Mouse (Mus musculus) liver, embryonic 16.5 days (tissue): Measurements from ENCODE around the gene Babam2. TPM values are rescaled to one million over a fixed set of nuclear protein-coding genes. Genes with fewer than 3 reads are reported as not detected.

ENCODE experiments used
- ATAC-seq: fragments of 200-750 bp; cut with Nextera tagmentation; 2 replicates; pipeline ENCODE4 v1.8.0; 2017; ENCODE audit warnings: low read depth, mild to moderate bottlenecking, moderate number of reproducible peaks, moderate library complexity
- H3K27ac ChIP-seq: fragments of 300-500 bp; sonication (generic); 2 replicates; pipeline ENCODE4 v1.5.1; 2014; ENCODE audit warnings: mild to moderate bottlenecking, low read length
- H3K27me3 ChIP-seq: fragments of 300-500 bp; sonication (generic); 2 replicates; pipeline ENCODE4 v1.6.1; 2014; ENCODE audit warnings: low read depth, low read length, mixed read lengths; ENCODE audit not compliant: control insufficient read depth, insufficient read depth
- H3K36me3 ChIP-seq: fragments of 300-500 bp; sonication (generic); 2 replicates; pipeline ENCODE4 v1.6.1; 2014; ENCODE audit warnings: mild to moderate bottlenecking; ENCODE audit not compliant: control insufficient read depth, insufficient read depth
- H3K4me1 ChIP-seq: fragments of 300-500 bp; sonication (generic); 2 replicates; pipeline ENCODE4 v1.6.1; 2014; ENCODE audit warnings: low read depth, low read length, mixed read lengths; ENCODE audit not compliant: control insufficient read depth
- H3K4me2 ChIP-seq: fragments of 300-500 bp; sonication (generic); 2 replicates; pipeline ENCODE4 v1.6.1; 2014; ENCODE audit warnings: low read depth, low read length, mixed read lengths
- H3K4me3 ChIP-seq: fragments of 300-500 bp; sonication (generic); 2 replicates; pipeline ENCODE4 v1.5.1; 2014; ENCODE audit warnings: low read depth, mild to moderate bottlenecking, low read length
- H3K9ac ChIP-seq: fragments of 300-500 bp; sonication (generic); 2 replicates; pipeline ENCODE4 v1.6.1; 2014; ENCODE audit warnings: low read depth, low read length
- H3K9me3 ChIP-seq: fragments of 300-500 bp; sonication (generic); replicated peaks from 2 replicates; pipeline ENCODE4 v1.6.1; 2016; ENCODE audit warnings: low read length; ENCODE audit not compliant: control insufficient read depth
- WGBS: fragments of 180-500 bp; shearing (Covaris S2); extraction: QIAGEN DNeasy Blood & Tissue Kit; methylation state at CpG from one replicate; pipeline ENCODE4 v1.1.7; 2014; ENCODE audit not compliant: insufficient replicate concordance; 5-methylcytosine and 5-hydroxymethylcytosine counted together
- polyA plus RNA-seq: library from polyadenylated mRNA; unstranded; fragments of >200 nt; fragmentation: Nextera tagmentation; extraction: Ambion mirVana; gene quantifications from 2 replicates; pipeline ENCODE4 v1.2.1, GENCODE M21; 2015

Babam2 gene
- polyA plus RNA-seq, 1 experiment from 2014 or later = 32.4 TPM

DNA sequence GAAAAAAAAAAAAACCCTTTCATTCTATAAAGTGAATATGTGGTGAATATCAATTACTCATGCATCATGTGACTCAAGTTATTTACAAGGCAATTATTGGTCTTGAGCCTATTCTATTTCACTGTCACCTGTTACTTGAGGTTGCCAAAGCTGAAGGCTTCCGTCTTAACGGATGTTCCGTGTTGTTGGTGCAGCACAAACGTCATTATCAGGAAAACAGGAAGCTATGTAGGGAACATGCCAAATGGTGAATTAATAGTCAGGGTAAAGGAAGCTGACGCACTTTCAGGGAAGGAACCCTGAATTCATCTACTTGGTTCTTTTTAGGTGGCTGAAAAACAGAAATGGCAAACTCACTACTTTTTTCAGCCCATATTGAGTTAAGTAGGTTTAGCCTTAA, 30.0 kb downstream of the Babam2 start:
- WGBS = 32% methylated on average over 5 of the region's 5 CpGs
- ATAC-seq = no peak
- Histone ChIP-seq H3K4me2 (no peak overlapping the region), H3K27me3 (no peaks in the 10 kb centered on the region), H3K4me1 (no peaks in the 10 kb centered on the region), H3K9me3 (no peaks in the 10 kb centered on the region), H3K36me3 (no peaks in the 10 kb centered on the region), H3K27ac (no peak overlapping the region), H3K4me3 (no peak overlapping the region), H3K9ac (no peak overlapping the region)

DNA sequence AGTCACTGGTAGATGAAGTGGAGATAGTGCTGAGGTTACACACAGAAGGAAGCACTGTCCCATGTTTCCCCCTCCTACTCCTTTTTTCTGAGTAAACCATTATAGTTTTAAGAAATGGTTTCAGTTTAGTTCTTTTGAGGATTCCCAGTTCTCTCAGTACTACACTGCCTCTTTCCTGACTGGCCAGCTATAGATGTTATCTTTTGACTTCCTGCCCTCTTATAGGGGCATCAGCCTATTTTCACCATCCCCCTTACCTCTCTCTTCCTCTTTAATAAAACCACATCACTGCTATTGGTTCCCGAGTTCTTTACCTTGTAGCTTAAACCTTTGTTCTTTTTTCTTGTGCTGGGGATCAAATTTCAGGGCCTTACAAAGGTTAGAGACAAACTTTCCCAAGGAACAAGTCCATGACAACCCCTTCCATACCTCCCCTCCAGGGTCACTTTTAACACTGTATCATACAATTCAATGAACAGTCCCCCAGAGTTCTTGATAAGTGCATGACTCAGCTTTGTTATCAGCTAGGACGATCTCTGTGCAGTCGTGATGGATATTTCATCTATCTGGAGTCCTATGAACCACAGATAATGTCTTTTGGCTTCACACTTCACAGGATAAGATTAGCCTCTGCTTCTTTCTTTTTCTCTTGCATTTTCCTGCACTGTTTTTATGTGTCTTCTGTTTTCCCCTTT, 35.3 kb downstream of the Babam2 start:
- ATAC-seq = no peak
- Histone ChIP-seq H3K4me2 (no peak overlapping the region), H3K9me3 (no peaks in the 10 kb centered on the region), H3K27me3 (no peaks in the 10 kb centered on the region), H3K36me3 (no peaks in the 10 kb centered on the region), H3K9ac (no peak overlapping the region), H3K27ac (no peak overlapping the region), H3K4me3 (no peak overlapping the region), H3K4me1 (peaks cover 3% of the 10 kb centered on the region)
- 10% methylated on average over 3 of the region's 3 CpGs for WGBS

DNA sequence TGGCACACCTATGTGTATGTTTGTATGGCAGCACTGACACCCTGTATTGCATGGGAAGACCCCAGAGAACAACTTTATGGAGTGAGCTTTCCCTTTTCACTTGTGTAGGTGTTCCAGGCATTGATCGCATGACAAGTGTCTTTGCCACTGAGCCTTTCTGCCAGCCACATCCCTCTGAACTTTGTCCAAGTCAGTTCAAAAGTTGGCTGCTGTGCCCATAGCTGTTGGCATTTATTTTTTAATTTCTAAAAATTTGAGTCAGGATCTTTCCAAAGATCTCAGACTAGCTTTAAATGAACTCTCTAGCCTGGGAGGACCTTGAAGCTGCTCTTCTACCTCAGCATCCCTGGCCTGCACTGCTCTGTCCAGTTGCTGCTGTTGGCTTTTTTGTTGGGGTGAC, 44.4 kb downstream of the Babam2 start:
- Histone ChIP-seq H3K9me3 (no peaks in the 10 kb centered on the region), H3K4me1 (no peaks in the 10 kb centered on the region), H3K36me3 (no peaks in the 10 kb centered on the region), H3K27ac (no peak overlapping the region), H3K4me3 (no peak overlapping the region), H3K9ac (no peak overlapping the region), H3K27me3 (no peaks in the 10 kb centered on the region), H3K4me2 (no peak overlapping the region)
- ATAC-seq = no peak
- 81% methylated on average over 1 of the region's 1 CpGs for WGBS

DNA sequence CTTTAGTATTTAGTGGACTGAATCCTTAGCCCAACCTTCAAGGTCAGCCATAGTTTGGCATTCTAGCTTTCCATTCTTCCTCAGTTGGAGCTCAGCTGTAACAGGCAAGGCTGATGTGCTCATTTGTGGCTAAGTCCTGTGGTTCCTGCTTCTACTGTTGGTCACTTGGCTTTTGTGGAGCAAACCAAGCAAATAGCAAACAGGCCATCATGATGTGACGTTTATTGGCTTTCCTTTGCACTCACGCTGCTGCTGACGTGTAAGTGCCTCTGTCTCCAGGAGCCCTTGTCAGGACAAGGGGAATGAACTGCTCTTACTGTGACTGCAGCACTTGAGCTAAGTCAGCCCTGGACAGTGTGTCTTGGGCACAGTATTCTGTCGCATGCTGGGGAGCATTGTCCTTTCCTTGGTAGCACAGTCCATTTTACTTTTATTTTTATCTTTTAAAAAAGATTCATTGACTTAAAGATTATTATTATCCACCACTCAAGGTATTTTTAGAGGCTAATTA, 45.1 kb downstream of the Babam2 start:
- no peak for ATAC-seq
- Histone ChIP-seq H3K27ac (no peak overlapping the region), H3K27me3 (no peaks in the 10 kb centered on the region), H3K4me3 (no peak overlapping the region), H3K9me3 (no peaks in the 10 kb centered on the region), H3K36me3 (no peaks in the 10 kb centered on the region), H3K4me1 (no peaks in the 10 kb centered on the region), H3K4me2 (no peak overlapping the region), H3K9ac (no peak overlapping the region)
- WGBS = 61% methylated on average over 4 of the region's 4 CpGs

GRCm38 (mm10) chr5:31749401-31749800, 51.9 kb downstream of the Babam2 start:
- no peak overlapping the region for H3K9ac ChIP-seq
- no peak overlapping the region for H3K27ac ChIP-seq
- no peaks in the 10 kb centered on the region for H3K36me3 ChIP-seq
- no peak for ATAC-seq
- no peaks in the 10 kb centered on the region for H3K9me3 ChIP-seq
- no peaks in the 10 kb centered on the region for H3K27me3 ChIP-seq
- no peak overlapping the region for H3K4me3 ChIP-seq
- no peaks in the 10 kb centered on the region for H3K4me1 ChIP-seq
- no peak overlapping the region for H3K4me2 ChIP-seq

GRCm38 (mm10) chr5:31750231-31750925, 52.9 kb downstream of the Babam2 start:
- Histone ChIP-seq H3K27me3 (no peaks in the 10 kb centered on the region), H3K4me1 (no peaks in the 10 kb centered on the region), H3K27ac (no peak overlapping the region), H3K4me3 (no peak overlapping the region), H3K36me3 (no peaks in the 10 kb centered on the region), H3K9ac (no peak overlapping the region), H3K4me2 (no peak overlapping the region), H3K9me3 (no peaks in the 10 kb centered on the region)
- 85% methylated on average over 9 of the region's 9 CpGs for WGBS
- ATAC-seq = no peak

DNA sequence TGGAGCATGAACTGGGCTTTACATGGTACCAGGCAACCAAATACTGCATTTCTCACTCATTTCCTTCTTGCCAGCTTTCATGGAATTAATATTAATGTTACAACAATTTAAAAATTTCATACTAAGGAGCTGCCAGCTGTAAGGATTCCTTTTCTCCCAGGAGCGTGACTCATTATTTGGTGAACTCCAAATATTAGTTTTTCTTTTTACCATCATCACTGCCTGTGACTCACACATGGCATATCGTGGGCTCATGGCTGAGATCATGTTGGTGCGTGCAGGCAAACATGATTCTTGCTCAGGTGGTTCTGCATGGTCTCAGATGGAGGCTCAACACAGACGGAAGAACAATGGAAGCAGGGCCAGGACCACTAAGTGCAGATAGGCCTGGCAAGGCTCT, 53.5 kb downstream of the Babam2 start:
- ATAC-seq = no peak
- WGBS = 76% methylated on average over 4 of the region's 4 CpGs
- H3K36me3 ChIP-seq = no peaks in the 10 kb centered on the region
- H3K9ac ChIP-seq = no peak overlapping the region
- no peak overlapping the region for H3K4me2 ChIP-seq
- H3K27me3 ChIP-seq = no peaks in the 10 kb centered on the region
- no peaks in the 10 kb centered on the region for H3K4me1 ChIP-seq
- no peak overlapping the region for H3K4me3 ChIP-seq
- H3K27ac ChIP-seq = no peak overlapping the region
- H3K9me3 ChIP-seq = no peaks in the 10 kb centered on the region

DNA sequence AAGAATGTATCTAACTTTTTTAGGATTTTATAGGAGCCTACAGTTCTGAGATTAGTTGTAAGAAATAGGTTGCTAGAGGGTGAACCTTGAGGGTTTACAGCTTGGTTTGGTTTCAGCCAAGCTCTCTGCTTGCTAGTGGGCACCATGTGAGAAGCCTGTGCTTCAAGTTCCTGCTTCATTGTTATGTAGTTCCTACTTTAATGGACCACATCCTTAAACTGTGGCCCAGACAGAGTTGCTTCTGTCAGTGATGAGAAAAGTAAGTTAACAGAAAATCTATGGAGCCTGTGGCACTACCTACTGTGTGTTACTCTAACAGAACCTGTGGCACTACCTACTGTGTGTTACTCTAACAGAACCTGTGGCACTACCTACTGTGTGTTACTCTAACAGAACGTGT, 57.1 kb downstream of the Babam2 start:
- Histone ChIP-seq H3K9me3 (no peaks in the 10 kb centered on the region; the same call in 1 of the 2 replicates), H3K4me1 (no peaks in the 10 kb centered on the region), H3K36me3 (no peaks in the 10 kb centered on the region), H3K4me2 (no peak overlapping the region), H3K27me3 (no peaks in the 10 kb centered on the region), H3K9ac (no peak overlapping the region), H3K27ac (no peak overlapping the region), H3K4me3 (no peak overlapping the region)
- no peak for ATAC-seq
- WGBS = 61% methylated on average over 1 of the region's 1 CpGs

DNA sequence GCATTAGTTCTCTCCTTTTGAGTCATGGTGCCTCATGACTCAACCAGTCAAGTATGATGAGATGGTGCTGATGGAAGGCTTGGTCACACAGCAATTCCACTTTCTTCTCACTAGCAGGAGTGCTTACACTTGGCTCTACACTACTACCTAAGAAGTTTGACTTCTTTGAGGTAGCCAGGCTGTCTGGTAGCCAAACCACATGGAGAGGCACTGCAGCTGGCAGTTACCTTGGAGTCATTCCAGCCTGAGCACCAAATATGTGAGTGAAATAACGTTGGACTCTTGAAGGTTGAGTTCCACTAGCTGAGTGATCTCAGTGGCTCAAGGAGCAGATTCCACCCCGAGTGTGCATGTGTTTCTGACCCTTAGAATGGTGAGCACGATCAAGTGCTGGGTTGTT, 57.8 kb downstream of the Babam2 start:
- H3K4me3 ChIP-seq = no peak overlapping the region
- WGBS = 73% methylated on average over 3 of the region's 3 CpGs

More for the DNA sequence above, 57.8 kb downstream of the Babam2 start:
- H3K36me3 ChIP-seq = no peaks in the 10 kb centered on the region
- H3K27me3 ChIP-seq = no peaks in the 10 kb centered on the region
- H3K4me1 ChIP-seq = no peaks in the 10 kb centered on the region
- no peak for ATAC-seq
- no peak overlapping the region for H3K4me2 ChIP-seq
- no peak overlapping the region for H3K9ac ChIP-seq
- H3K9me3 ChIP-seq = no peaks in the 10 kb centered on the region; the same call in 1 of the 2 replicates
- H3K27ac ChIP-seq = no peak overlapping the region
